Mouse (Mus musculus) liver, embryonic 11.5 days (tissue): ENCODE measurements around the gene Abcd4. TPM values are rescaled to one million over a fixed set of nuclear protein-coding genes. Genes with fewer than 3 reads are reported as not detected.

Source experiments
- ATAC-seq: fragments of 200-750 bp; cut with Nextera tagmentation; replicated peaks from 2 replicates; pipeline ENCODE4 v1.8.0; 2017; ENCODE audit warnings: moderate number of reproducible peaks, mild to moderate bottlenecking, moderate TSS enrichment, moderate library complexity; ENCODE audit not compliant: low FRiP score
- DNase-seq: peaks from one replicate; pipeline ENCODE4 v3.0.0-alpha.2; 2017; ENCODE audit warnings: low spot score
- H3K27ac ChIP-seq: fragments of 300-500 bp; sonication (generic); 2 replicates; pipeline ENCODE4 v1.5.1; 2014; ENCODE audit warnings: mild to moderate bottlenecking, low read depth, low read length, control low read depth
- H3K27me3 ChIP-seq: fragments of 300-500 bp; sonication (generic); replicated peaks from 2 replicates; pipeline ENCODE4 v1.6.1; 2014; ENCODE audit warnings: low read length, mixed read lengths; ENCODE audit not compliant: control insufficient read depth, insufficient read depth
- H3K36me3 ChIP-seq: fragments of 300-500 bp; sonication (generic); 2 replicates; pipeline ENCODE4 v1.6.1; 2014; ENCODE audit warnings: mild to moderate bottlenecking, low read length, moderate library complexity, mixed read lengths; ENCODE audit not compliant: control insufficient read depth, insufficient read depth
- H3K4me1 ChIP-seq: fragments of 300-500 bp; sonication (generic); replicated peaks from 2 replicates; pipeline ENCODE4 v1.6.1; 2014; ENCODE audit warnings: low read length, mixed read lengths; ENCODE audit not compliant: control insufficient read depth, insufficient read depth
- H3K4me2 ChIP-seq: fragments of 300-500 bp; sonication (generic); 2 replicates; pipeline ENCODE4 v1.6.1; 2014; ENCODE audit warnings: mild to moderate bottlenecking, control low read depth, moderate library complexity
- H3K4me3 ChIP-seq: fragments of 300-500 bp; sonication (generic); 2 replicates; pipeline ENCODE4 v1.5.1; 2014; ENCODE audit warnings: low read depth, low read length, control low read depth
- H3K9ac ChIP-seq: fragments of 300-500 bp; sonication (generic); 2 replicates; pipeline ENCODE4 v1.6.1; 2014; ENCODE audit warnings: low read depth, low read length, control low read depth
- H3K9me3 ChIP-seq: fragments of 300-500 bp; sonication (generic); 2 replicates; pipeline ENCODE4 v1.6.1; 2016; ENCODE audit warnings: low read length, inconsistent platforms, mixed read lengths; ENCODE audit not compliant: control insufficient read depth
- WGBS: fragments of 180-500 bp; shearing (Covaris S2); extraction: QIAGEN DNeasy Blood & Tissue Kit; methylation state at CpG from one replicate; pipeline ENCODE4 v1.1.7; 2014; 5-methylcytosine and 5-hydroxymethylcytosine counted together
- polyA plus RNA-seq: library from polyadenylated mRNA; unstranded; fragments of >200 nt; fragmentation: Nextera tagmentation; extraction: Ambion mirVana; gene quantifications from 2 replicates; pipeline ENCODE4 v1.2.1, GENCODE M21; 2014

Abcd4 gene
- polyA plus RNA-seq, 1 experiment from 2014 or later, result 9.5 TPM

DNA sequence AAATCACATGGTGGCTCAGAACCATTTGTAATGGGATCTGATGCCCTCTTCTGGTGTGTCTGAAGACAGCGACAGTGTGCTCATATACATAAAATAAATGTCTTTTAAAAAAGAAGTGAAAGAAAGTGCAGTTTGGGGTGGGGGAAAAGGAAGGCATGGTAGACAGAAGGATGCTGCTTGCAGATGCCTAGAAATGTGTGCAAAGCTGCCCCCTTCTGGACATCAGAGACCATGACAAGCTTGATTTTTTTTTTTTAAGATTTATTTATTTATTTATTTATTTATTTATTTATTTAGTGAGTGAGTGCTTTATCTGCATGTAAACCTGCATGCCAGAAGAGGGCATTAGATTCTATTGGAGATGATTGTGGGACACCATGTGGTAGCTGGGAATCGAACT lies 35.9 kb downstream of the Abcd4 start:
- ATAC-seq (no peak), DNase-seq (no peak)
- Histone ChIP-seq H3K9me3 (no peaks in the 10 kb centered on the region), H3K9ac (no peak overlapping the region), H3K36me3 (no peaks in the 10 kb centered on the region), H3K27me3 (peaks cover 6% of the 10 kb centered on the region), H3K4me2 (no peak overlapping the region), H3K4me3 (no peak overlapping the region), H3K4me1 (no peaks in the 10 kb centered on the region), H3K27ac (no peak overlapping the region)
- WGBS, result 90% methylated on average over 2 of the region's 2 CpGs

DNA sequence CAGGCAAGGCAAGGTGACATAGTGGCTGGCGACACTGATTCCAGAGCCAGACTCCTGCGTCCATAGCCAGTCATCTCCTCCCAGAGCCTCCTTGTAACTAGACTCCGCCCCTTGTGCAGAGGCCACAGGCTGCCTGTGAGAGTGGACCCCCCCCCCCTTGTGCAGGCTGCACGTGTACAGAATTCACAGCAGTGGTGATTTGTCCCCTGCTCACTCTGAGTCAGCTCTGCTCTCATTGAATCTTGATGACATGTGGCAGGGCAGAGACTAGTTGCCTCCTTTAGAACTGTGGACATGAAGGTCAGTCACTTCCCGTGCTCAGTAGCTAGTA lies 38.8 kb downstream of the Abcd4 start:
- Histone ChIP-seq H3K4me3 (no peak overlapping the region), H3K9ac (no peak overlapping the region), H3K4me2 (no peak overlapping the region), H3K9me3 (no peaks in the 10 kb centered on the region), H3K27ac (no peak overlapping the region), H3K27me3 (peaks cover 23% of the 10 kb centered on the region), H3K4me1 (no peaks in the 10 kb centered on the region), H3K36me3 (no peaks in the 10 kb centered on the region)
- ATAC-seq (no peak), DNase-seq (no peak)
- 52% methylated on average over 5 of the region's 5 CpGs for WGBS

DNA sequence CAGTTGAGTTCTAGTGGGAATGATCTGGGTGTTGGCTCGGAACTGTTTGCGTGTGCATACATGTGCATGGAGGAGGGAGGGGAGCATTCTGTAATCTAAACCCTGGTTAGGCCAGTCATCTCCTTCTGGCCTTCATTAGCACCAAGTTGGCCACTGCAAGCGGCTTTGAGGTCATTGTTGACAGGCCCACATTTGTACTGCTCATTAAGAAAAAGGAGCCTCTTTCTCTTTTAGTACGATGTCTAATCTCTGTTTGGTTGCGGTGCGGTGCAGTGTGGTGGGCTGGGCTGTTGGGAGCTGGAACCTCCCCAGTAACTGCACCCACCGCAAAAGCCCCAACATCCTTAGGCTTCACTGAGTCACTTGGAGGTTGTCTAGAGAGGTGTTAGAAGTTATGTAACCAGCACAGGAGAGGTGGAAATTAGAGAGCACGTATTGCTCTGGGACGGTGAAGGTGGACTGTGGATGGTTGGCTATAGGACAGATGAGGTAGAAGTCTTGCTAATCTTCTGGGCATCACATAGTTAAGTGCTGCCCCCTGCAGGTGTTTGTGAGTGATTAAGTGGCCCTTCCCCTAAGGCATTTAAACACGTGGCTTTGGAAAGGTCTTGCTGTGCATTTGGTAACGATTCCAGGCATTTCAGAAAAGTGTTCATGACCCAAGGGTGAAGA lies 39.3 kb downstream of the Abcd4 start:
- H3K36me3 ChIP-seq, result no peaks in the 10 kb centered on the region

DNA sequence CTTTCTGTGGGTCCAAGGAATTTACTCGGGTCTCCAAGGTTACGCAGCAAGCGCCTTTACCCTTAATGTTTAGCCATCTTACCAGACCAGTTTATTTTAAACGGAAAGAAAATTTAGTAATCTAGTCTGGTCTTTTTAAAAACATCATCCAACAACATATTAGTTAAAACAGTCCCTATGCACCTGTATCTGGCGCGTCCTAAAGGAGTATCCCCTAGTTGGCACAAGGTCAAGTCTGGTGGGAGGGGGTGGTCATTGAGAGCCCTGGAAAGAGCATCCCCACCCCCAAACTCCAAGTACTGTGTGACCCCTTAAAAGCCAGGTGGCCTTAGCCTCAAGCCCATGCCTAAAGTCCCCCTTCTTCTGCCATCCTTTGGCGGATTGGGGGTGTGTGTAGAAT lies 44.1 kb downstream of the Abcd4 start:
- Histone ChIP-seq H3K27ac (no peak overlapping the region), H3K4me3 (no peak overlapping the region), H3K36me3 (no peaks in the 10 kb centered on the region), H3K9me3 (no peaks in the 10 kb centered on the region), H3K9ac (no peak overlapping the region), H3K4me1 (0 out of 2 replicates have a peak, but pooled peaks cover 3% of the 10 kb centered on the region), H3K27me3 (peaks cover 76% of the 10 kb centered on the region), H3K4me2 (no peak overlapping the region)
- DNase-seq (no peak), ATAC-seq (no peak)
- 27% methylated on average over 7 of the region's 7 CpGs for WGBS

More for the DNA sequence above, 39.3 kb downstream of the Abcd4 start:
- no peak for ATAC-seq
- Histone ChIP-seq H3K27ac (no peak overlapping the region), H3K9me3 (no peaks in the 10 kb centered on the region), H3K4me1 (no peaks in the 10 kb centered on the region), H3K4me3 (no peak overlapping the region), H3K9ac (no peak overlapping the region), H3K4me2 (no peak overlapping the region), H3K27me3 (peaks cover 28% of the 10 kb centered on the region)
- 72% methylated on average over 11 of the region's 11 CpGs for WGBS
- no peak for DNase-seq

DNA sequence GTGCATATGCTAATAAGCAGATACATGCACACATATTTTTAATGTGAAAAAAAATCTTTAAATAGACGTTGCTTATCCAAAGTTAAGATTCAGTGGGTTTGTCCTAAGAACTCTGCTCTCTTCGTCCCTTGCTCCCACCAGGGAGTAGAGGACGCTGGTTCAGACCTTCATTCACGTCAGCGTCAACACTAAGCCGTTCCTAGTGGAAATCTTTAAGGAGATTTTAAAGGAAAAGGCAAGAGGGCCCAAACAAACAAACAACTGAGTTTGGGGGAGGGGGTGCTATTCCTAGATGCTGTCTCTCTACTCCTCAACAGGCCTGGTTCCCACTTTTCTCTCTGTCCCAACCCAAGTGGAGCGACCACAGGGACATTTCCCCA lies 44.9 kb downstream of the Abcd4 start:
- no peaks in the 10 kb centered on the region for H3K9me3 ChIP-seq
- H3K4me1 ChIP-seq, result 0 out of 2 replicates have a peak, but pooled peaks cover 3% of the 10 kb centered on the region
- no peak for ATAC-seq
- WGBS, result 5% methylated on average over 7 of the region's 7 CpGs
- no peak for DNase-seq
- no peaks in the 10 kb centered on the region for H3K36me3 ChIP-seq
- no peak overlapping the region for H3K4me2 ChIP-seq
- H3K9ac ChIP-seq, result no peak overlapping the region
- H3K27ac ChIP-seq, result no peak overlapping the region
- H3K4me3 ChIP-seq, result no peak overlapping the region
- H3K27me3 ChIP-seq, result peaks cover 81% of the 10 kb centered on the region

DNA sequence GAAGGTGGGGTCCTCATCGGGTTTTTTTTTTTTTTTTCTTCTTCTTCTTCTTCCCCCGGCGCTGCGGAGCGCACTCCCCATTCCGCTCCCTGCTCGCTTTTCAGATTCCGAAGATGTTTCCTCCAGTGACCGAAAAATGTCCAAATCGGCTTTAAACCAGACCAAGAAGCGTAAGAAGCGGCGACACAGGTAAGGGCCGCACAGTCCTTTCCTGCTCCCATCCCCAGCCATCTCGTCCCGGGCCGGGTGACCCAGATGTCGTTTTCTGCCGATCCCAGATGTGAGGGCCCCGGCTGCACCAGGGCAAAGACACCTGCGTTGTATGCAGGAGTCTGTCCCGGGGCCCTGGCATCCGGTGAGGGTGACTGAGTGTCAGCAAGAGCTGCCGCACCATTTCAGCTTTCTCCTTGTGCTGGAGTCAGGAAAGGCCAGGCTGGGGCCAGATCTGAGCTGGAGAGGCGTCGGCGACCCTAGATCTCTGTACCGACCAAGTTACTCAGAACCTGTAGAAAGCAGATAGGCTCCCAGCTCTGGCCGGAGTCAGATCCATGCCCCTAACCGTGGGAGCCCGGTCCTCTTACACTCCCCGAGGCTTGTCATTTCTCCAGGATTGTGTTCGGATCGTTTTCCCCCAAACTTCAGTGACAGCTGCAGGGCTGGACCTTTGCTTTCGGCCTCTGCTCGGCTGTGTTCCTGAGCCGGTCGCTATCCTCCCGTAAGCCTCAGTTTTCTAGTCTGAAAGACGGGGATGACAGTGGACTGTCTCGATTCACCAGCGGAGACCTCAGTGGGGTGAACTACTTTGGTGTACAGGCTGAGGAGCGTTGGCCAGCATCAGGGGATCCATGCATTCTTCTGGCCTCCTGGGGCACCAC lies 45.5 kb downstream of the Abcd4 start:
- H3K4me2 ChIP-seq, result peak overlapping the region; percentile 12
- ATAC-seq, result no peak
- no peaks in the 10 kb centered on the region for H3K9me3 ChIP-seq
- WGBS, result 3% methylated on average over 43 of the region's 43 CpGs
- H3K27ac ChIP-seq, result no peak overlapping the region
- 0 out of 2 replicates have a peak, but pooled peaks cover 3% of the 10 kb centered on the region for H3K4me1 ChIP-seq
- no peak overlapping the region for H3K9ac ChIP-seq
- H3K36me3 ChIP-seq, result no peaks in the 10 kb centered on the region
- DNase-seq, result peak; percentile 61
- H3K27me3 ChIP-seq, result peaks cover 80% of the 10 kb centered on the region
- H3K4me3 ChIP-seq, result no peak overlapping the region

DNA sequence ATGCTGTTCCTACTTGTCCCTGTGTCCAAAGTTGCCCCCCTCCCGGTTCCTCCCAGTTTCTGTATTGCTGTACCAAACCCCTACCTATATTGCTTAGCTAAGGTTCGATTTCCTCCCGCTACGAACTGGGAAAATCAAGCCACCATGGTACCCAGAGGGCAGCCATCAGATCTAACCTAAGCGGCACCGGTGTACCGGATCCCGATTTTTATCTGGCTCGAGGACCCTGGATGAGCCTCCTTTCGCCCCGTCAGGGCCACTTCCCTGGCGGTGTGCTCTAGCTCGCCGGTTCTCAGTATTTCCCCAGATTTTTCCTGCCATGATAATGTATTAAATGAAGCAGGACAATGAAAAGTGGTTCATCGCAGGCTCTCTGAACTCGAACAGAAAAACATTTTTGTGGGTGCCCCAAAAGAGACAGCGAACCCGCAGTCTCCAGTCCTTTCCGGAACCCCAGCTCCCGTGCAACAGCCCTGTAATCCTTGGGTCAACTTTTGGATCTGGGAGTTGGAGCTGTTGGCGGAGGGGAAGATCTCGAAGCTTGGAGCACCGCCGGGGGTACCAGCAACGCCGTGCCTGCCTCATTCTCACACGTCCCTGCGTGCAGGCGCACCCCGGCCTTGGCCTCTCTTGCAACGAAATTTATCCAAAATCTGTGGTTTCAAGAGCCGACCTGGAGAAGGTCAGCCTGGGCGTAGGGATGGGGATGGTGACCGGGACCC lies 46.4 kb downstream of the Abcd4 start:
- Histone ChIP-seq H3K4me1 (0 out of 2 replicates have a peak, but pooled peaks cover 3% of the 10 kb centered on the region), H3K4me2 (no peak overlapping the region), H3K9me3 (no peaks in the 10 kb centered on the region), H3K27ac (no peak overlapping the region), H3K36me3 (no peaks in the 10 kb centered on the region), H3K4me3 (no peak overlapping the region), H3K27me3 (peaks cover 80% of the 10 kb centered on the region), H3K9ac (no peak overlapping the region)
- WGBS, result 3% methylated on average over 34 of the region's 34 CpGs
- peak; percentile 41 for DNase-seq
- ATAC-seq, result no peak

DNA sequence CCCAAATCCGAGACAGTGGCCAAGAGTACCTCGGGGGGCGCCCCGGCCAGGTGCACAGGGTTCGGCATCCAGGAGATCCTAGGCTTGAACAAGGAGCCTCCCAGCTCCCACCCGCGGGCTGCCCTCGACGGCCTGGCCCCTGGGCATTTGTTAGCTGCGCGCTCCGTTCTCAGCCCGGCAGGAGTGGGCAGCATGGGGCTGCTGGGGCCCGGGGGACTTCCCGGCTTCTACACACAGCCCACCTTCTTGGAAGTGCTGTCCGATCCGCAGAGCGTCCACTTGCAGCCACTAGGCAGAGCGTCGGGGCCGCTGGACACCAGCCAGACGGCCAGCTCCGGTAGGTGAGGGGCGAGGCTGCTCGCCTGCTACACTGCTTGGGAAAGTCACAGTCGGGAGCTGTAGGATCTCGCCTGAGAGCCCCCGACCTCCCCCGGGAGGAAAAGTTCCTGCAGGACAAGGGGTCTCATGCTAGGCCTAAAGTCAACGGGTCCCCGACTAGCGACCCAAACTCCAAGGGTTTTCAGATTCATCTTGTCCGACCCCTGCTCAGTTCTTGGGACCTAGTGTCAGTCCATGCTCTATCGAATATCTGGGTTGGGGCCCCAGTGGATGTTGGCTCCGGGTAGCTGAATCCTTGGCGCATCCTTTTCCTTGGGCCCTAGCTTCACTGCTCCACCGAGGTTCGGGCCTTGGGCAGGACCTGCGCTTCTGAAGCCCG lies 47.1 kb downstream of the Abcd4 start:
- Histone ChIP-seq H3K4me3 (no peak overlapping the region), H3K27me3 (peaks cover 78% of the 10 kb centered on the region), H3K4me2 (no peak overlapping the region), H3K9ac (no peak overlapping the region), H3K27ac (no peak overlapping the region), H3K9me3 (no peaks in the 10 kb centered on the region), H3K4me1 (0 out of 2 replicates have a peak, but pooled peaks cover 3% of the 10 kb centered on the region), H3K36me3 (no peaks in the 10 kb centered on the region)
- no peak for DNase-seq
- no peak for ATAC-seq
- WGBS, result 2% methylated on average over 40 of the region's 40 CpGs
